Mouse (Mus musculus) midbrain, postnatal 0 days (tissue): ENCODE results near the gene Fancb. TPM values are rescaled to one million over a fixed set of nuclear protein-coding genes. Genes with fewer than 3 reads are reported as not detected.

Source experiments
- ATAC-seq: fragments of 200-750 bp; cut with Nextera tagmentation; 2 replicates; pipeline ENCODE4 v1.8.0; 2017; ENCODE audit warnings: moderate number of reproducible peaks, mild to moderate bottlenecking, moderate TSS enrichment, moderate library complexity; ENCODE audit not compliant: low FRiP score
- DNase-seq: peaks from one replicate; pipeline ENCODE4 v3.0.0-alpha.2; 2015; ENCODE audit warnings: low spot score
- H3K27ac ChIP-seq: fragments of 300-500 bp; sonication (generic); 2 replicates; pipeline ENCODE4 v1.5.1; 2014; ENCODE audit warnings: low read depth, mild to moderate bottlenecking, low read length, mixed read lengths
- H3K27me3 ChIP-seq: fragments of 300-500 bp; sonication (generic); 2 replicates; pipeline ENCODE4 v1.6.1; 2014; ENCODE audit warnings: low read length, control low read depth, mixed read lengths; ENCODE audit not compliant: insufficient read depth
- H3K36me3 ChIP-seq: fragments of 300-500 bp; sonication (generic); 2 replicates; pipeline ENCODE4 v1.6.1; 2014; ENCODE audit warnings: low read length, control low read depth, mixed read lengths; ENCODE audit not compliant: insufficient read depth
- H3K4me1 ChIP-seq: fragments of 300-500 bp; sonication (generic); 2 replicates; pipeline ENCODE4 v1.6.1; 2014; ENCODE audit warnings: mild to moderate bottlenecking, control low read depth, antibody characterized with exemption, low read length, mixed read lengths; ENCODE audit not compliant: insufficient read depth
- H3K4me2 ChIP-seq: fragments of 300-500 bp; sonication (generic); 2 replicates; pipeline ENCODE4 v1.6.1; 2014; ENCODE audit warnings: low read depth, mild to moderate bottlenecking, low read length, mixed read lengths; ENCODE audit not compliant: poor library complexity, severe bottlenecking
- H3K4me3 ChIP-seq: fragments of 300-500 bp; sonication (generic); 2 replicates; pipeline ENCODE4 v1.5.1; 2014; ENCODE audit warnings: low read depth, mild to moderate bottlenecking, low read length, moderate library complexity
- H3K9ac ChIP-seq: fragments of 300-500 bp; sonication (generic); replicated peaks from 2 replicates; pipeline ENCODE4 v1.6.1; 2014; ENCODE audit warnings: mild to moderate bottlenecking, low read length, moderate library complexity, mixed read lengths; ENCODE audit not compliant: poor library complexity, severe bottlenecking
- H3K9me3 ChIP-seq: fragments of 300-500 bp; sonication (generic); 2 replicates; pipeline ENCODE4 v1.6.1; 2016; ENCODE audit warnings: low read length, control low read depth
- CTCF ChIP-seq: IDR thresholded peaks from 2 replicates; pipeline ENCODE4 v1.5.1; 2016; ENCODE audit warnings: antibody characterized with exemption, mild to moderate bottlenecking
- WGBS: fragments of 180-500 bp; shearing (Covaris S2); extraction: QIAGEN DNeasy Blood & Tissue Kit; methylation state at CpG from one replicate; pipeline ENCODE4 v1.1.7; 2014; 5-methylcytosine and 5-hydroxymethylcytosine counted together
- polyA plus RNA-seq: library from polyadenylated mRNA; unstranded; fragments of >200 nt; fragmentation: Nextera tagmentation; extraction: Ambion mirVana; gene quantifications from 2 replicates; pipeline ENCODE4 v1.2.1, GENCODE M21; 2015
- total RNA-seq: library from RNA; depleted of rRNA; stranded (reverse); fragments of >200 nt; gene quantifications from 2 replicates; pipeline ENCODE4 v1.2.3, GENCODE M21; 2014; rRNA removed

Fancb gene
- 1.1 and 1.7 TPM in 2 replicates for total RNA-seq
- polyA plus RNA-seq: 1.1 and 1.2 TPM in 2 replicates

- WGBS: 24% methylated on average over 25 of the region's 26 CpGs
- Histone ChIP-seq H3K4me2 (peak within 1 kb of the TSS; percentile 51), H3K27ac (0 out of 2 replicates have a peak within 1 kb of the TSS, but pooled peaks have one; percentile 26), H3K36me3 (no peaks in the 10 kb centered on the region), H3K9me3 (no peaks in the 10 kb centered on the region), H3K27me3 (no peaks in the 10 kb centered on the region; the same call in 1 of the 2 replicates), H3K4me3 (peak within 1 kb of the TSS; percentile 51), H3K9ac (peak within 1 kb of the TSS; percentile 54; the same call in 1 of the 2 replicates), H3K4me1 (no peaks in the 10 kb centered on the region)
- ATAC-seq: peak; percentile 99
- peak; percentile 90 for DNase-seq
- peak; percentile 1; the same call in 1 of the 2 replicates for TF ChIP-seq CTCF
Observed at GRCm38 (mm10) chrX:164980193-164980775, at the start of gene Fancb, which contains the start of gene Mospd2. TSS of gene Fancb (plus strand) at chrX:164980592. TSS of gene Mospd2 (minus strand) at chrX:164980375.

GRCm38 (mm10) chrX:164941540-164941939, 38.9 kb upstream of the Fancb start:
- DNase-seq (no peak), ATAC-seq (no peak)
- Histone ChIP-seq H3K4me3 (no peak overlapping the region), H3K36me3 (no peaks in the 10 kb centered on the region; the same call in 1 of the 2 replicates), H3K27ac (no peak overlapping the region), H3K4me2 (no peak overlapping the region), H3K4me1 (no peaks in the 10 kb centered on the region), H3K9ac (no peak overlapping the region), H3K27me3 (no peaks in the 10 kb centered on the region), H3K9me3 (no peaks in the 10 kb centered on the region)
- WGBS: 92% methylated on average over 5 of the region's 5 CpGs
- TF ChIP-seq CTCF: no peak

- Histone ChIP-seq H3K4me2 (no peak overlapping the region), H3K27ac (no peak overlapping the region), H3K9ac (no peak overlapping the region), H3K9me3 (no peaks in the 10 kb centered on the region), H3K4me1 (no peaks in the 10 kb centered on the region), H3K4me3 (no peak overlapping the region), H3K27me3 (no peaks in the 10 kb centered on the region), H3K36me3 (no peaks in the 10 kb centered on the region)
- no peak for DNase-seq
- TF ChIP-seq CTCF: no peak
- ATAC-seq: no peak
- WGBS: 84% methylated on average over 11 of the region's 11 CpGs
Observed at GRCm38 (mm10) chrX:164951858-164952576, 28.4 kb upstream of the Fancb start.

GRCm38 (mm10) chrX:164952601-164953375, 27.6 kb upstream of the Fancb start:
- no peak for ATAC-seq
- Histone ChIP-seq H3K4me1 (no peaks in the 10 kb centered on the region), H3K36me3 (no peaks in the 10 kb centered on the region)

GRCm38 (mm10) chrX:164965750-164966448, 14.5 kb upstream of the Fancb start:
- no peak for DNase-seq
- no peak for TF ChIP-seq CTCF
- no peak overlapping the region for H3K9ac ChIP-seq
- no peaks in the 10 kb centered on the region for H3K4me1 ChIP-seq
- H3K36me3 ChIP-seq: no peaks in the 10 kb centered on the region
- WGBS: 92% methylated on average over 3 of the region's 3 CpGs
- no peaks in the 10 kb centered on the region for H3K9me3 ChIP-seq
- H3K27me3 ChIP-seq: no peaks in the 10 kb centered on the region
- no peak overlapping the region for H3K4me3 ChIP-seq
- no peak for ATAC-seq
- H3K4me2 ChIP-seq: no peak overlapping the region
- no peak overlapping the region for H3K27ac ChIP-seq

More at GRCm38 (mm10) chrX:164952601-164953375, 27.6 kb upstream of the Fancb start:
- TF ChIP-seq CTCF: no peak
- H3K27me3 ChIP-seq: no peaks in the 10 kb centered on the region
- 83% methylated on average over 5 of the region's 5 CpGs for WGBS
- H3K9me3 ChIP-seq: no peaks in the 10 kb centered on the region
- H3K4me3 ChIP-seq: no peak overlapping the region
- H3K4me2 ChIP-seq: no peak overlapping the region
- no peak overlapping the region for H3K27ac ChIP-seq
- H3K9ac ChIP-seq: no peak overlapping the region
- DNase-seq: no peak
